Mouse (Mus musculus) cortical plate, adult 2 months (tissue): ENCODE data around the gene Hmgcl. TPM values are rescaled to one million over a fixed set of nuclear protein-coding genes. Genes with fewer than 3 reads are reported as not detected.
"Not testable (repeated sequence)": the region's sequence is repeated elsewhere in the genome, so short reads cannot be mapped to it uniquely, and the experiment has no call there.

Experiments
- H3K27ac ChIP-seq: fragments of 200-500 bp; 2 replicates; pipeline ENCODE4 v1.5.1; 2012; ENCODE audit warnings: low read length, control low read depth, inconsistent platforms; ENCODE audit not compliant: insufficient read depth
- H3K4me1 ChIP-seq: fragments of 200-500 bp; 2 replicates; pipeline ENCODE4 v1.6.1; 2011; ENCODE audit warnings: low read length; ENCODE audit not compliant: control insufficient read depth, insufficient read depth
- H3K4me3 ChIP-seq: fragments of 200-500 bp; 2 replicates; pipeline ENCODE4 v1.5.1; 2011; ENCODE audit warnings: mild to moderate bottlenecking, low read length, control low read depth; ENCODE audit not compliant: insufficient read depth
- CTCF ChIP-seq: fragments of 200-500 bp; IDR thresholded peaks from 2 replicates; pipeline ENCODE4 v1.5.1; 2011; ENCODE audit warnings: mild to moderate bottlenecking, control low read depth, low read length; ENCODE audit not compliant: insufficient read depth; ENCODE audit errors: extremely low read depth
- POLR2A ChIP-seq: fragments of 200-500 bp; IDR thresholded peaks from 2 replicates; pipeline ENCODE4 v1.6.1; 2011; ENCODE audit warnings: mild to moderate bottlenecking, low read length, control low read depth; ENCODE audit not compliant: insufficient read depth; ENCODE audit errors: extremely low read depth
- polyA plus RNA-seq: library from polyadenylated mRNA; depleted of rRNA; stranded (reverse); fragments of >200 nt; gene quantifications from 2 replicates; pipeline ENCODE4 v1.2.3, GENCODE M21; 2012

Gene Hmgcl
- polyA plus RNA-seq, 1 experiment, result 50.5 TPM

DNA sequence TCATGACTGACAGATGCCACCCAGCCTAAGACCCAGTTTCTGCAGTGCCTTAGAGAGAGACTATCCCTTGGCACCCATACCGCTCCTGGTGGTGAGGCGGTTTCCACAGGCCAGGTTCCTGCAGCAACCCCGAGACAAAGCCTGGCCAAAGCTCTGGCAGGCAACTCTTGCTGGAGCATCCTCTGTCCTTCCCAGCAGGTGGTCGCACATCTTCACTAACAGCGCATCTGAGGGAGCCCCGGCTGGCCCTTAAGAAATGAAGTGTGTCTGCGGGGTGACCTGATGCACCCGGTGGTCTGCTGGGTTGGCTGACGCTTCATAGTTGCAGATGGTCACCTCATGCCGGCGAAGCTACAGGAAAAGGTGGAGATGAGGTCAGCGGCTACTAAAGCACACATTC is 29.9 kb downstream of the Hmgcl start:
- Histone ChIP-seq H3K4me3 (no peak overlapping the region), H3K27ac (no peak overlapping the region), H3K4me1 (peaks cover 3% of the 10 kb centered on the region; the same call in 1 of the 2 replicates)
- no peak for TF ChIP-seq CTCF
- no peak for TF ChIP-seq POLR2A

DNA sequence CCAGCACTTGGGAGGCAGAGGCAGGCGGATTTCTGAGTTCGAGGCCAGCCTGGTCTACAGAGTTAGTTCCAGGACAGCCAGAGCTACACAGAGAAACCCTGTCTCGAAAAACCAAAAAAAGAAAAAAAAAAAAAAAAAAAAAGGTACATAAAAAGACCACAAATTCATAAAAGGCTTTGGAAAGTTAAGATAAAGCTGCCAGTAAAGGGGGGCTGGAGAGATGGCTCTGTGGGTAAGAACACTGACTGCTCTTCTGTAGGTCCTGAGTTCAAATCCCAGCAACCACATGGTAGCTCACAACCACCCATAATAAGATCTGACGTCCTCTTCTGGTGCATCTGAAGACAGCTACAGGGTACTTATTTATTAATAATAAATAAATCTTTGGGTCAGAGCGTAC is 34.0 kb downstream of the Hmgcl start:
- not testable (repeated sequence) for H3K4me1 ChIP-seq, H3K27ac ChIP-seq, H3K4me3 ChIP-seq

DNA sequence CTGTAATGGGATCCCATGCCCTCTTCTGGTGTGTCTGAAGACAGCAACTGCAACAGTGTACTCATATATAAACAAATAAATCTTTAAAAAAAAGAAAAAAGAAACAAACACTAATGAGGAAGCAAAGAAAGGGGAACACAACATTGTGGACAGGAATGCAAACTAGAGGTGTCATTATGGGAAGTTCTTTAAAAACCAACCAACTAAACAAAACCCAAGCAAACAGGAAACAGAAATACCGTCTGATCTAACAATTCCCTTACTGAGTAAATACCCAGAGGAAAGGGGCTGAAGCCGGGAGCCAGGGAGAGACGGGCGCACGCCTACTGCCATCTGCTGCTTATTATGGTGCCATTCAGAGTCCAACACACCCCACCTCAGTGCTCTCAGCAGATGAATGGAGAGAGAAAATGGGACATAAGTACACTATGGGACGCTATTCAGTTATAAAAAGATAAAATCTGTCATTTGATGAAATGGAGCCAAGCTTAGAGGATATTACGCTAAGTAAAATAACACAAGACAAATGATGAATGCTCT is 35.3 kb downstream of the Hmgcl start:
- Histone ChIP-seq H3K27ac (no peak overlapping the region), H3K4me1 (peaks cover 5% of the 10 kb centered on the region)
- TF ChIP-seq POLR2A (no peak), CTCF (no peak)

DNA sequence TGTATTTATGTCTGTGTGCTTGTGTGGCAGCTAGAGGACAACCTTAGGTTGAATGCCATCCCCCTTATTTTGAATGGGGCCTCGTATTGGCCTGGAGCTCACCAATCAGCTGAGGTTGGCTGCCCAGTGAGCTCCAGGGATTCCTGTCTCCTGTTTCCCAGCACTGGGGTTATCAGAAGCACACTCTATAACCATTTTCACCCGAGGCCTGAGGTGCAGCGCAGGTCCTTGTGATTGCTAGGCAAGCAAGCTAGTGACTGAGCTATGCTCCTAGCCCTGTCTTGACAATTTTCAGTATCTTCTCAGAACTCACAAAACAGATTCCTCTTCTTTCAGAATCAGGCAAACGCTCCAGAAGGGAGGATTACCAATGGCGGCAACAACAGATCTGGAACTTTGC is 38.3 kb downstream of the Hmgcl start:
- peaks cover 5% of the 10 kb centered on the region for H3K4me1 ChIP-seq
- TF ChIP-seq CTCF (no peak), POLR2A (no peak)
- no peak overlapping the region for H3K27ac ChIP-seq
- H3K4me3 ChIP-seq, result no peak overlapping the region

More for the DNA sequence above, 35.3 kb downstream of the Hmgcl start:
- no peak overlapping the region for H3K4me3 ChIP-seq

DNA sequence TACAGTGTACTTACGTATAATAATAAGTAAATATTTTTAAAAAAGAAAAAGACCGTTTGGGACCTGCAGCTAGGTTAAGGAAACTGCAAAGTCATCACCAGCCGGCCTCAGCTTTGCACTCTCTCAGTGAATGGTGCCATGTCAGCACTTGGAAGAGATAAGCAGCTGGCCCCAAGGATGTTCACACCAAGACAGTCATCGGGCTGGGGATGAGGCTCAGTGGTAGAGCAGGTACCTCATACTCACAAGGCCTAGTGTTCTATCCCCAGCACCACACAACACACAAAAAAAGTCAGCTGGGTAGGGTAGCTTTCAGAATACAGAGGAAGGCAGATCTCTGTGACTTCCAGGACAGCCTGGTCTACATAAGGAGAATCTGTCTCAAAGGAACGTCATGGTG is 38.9 kb downstream of the Hmgcl start:
- H3K4me1 ChIP-seq, result peaks cover 5% of the 10 kb centered on the region
- TF ChIP-seq POLR2A, result no peak
- H3K4me3 ChIP-seq, result no peak overlapping the region
- H3K27ac ChIP-seq, result no peak overlapping the region

DNA sequence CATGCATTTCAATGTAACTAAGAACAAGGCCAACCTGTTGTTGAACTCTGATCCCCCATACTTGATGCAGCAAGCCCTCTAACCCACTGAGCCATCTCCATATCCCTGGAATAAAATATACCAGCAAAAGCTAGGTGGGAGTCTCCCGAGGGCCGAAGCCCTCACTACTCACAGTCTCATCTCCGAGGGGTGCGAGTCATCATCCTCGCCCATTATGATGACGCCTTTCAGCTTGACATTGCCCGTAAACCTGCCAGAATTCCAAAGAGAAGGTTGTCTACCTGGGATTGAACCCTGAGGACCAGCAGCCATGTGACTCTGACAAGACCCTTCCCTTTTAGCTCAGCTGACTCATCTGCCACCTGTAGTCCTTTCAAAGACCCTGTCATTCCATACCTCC is 39.5 kb downstream of the Hmgcl start:
- H3K4me1 ChIP-seq, result peaks cover 5% of the 10 kb centered on the region
- peak overlapping the region; percentile 95; the same call in 1 of the 2 replicates for H3K4me3 ChIP-seq
- H3K27ac ChIP-seq, result no peak overlapping the region
- TF ChIP-seq CTCF, result no peak
- no peak for TF ChIP-seq POLR2A

DNA sequence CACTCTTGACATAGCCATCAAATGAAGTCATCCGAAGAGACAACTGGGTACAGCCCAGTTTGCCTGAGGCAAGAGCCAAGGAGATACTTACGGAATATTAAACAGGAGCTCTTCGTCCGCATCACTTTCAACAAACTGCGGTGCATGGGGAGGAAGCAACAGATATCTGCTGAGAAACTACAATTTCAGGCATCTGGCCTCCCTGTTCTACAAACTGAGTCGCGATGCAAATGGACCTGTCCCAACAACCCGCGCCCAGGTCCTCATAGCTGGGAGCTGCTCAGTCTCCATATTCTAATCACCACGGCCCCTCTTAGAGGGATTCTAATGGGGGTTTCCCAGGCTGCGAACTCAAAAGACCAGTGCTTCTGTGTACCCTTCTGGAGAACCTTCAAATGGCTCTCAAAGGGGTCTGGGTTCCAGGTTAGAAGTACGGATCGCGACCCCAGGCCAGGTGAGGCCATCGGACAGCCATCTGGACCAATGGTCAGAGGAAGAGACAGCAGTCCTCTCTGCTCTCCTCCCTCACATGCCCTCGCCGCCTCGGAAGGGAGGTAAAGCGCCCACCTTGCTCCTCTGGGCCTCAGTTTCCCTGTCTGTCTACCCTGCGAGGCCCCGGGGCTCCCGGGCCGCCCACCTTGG is 40.2 kb downstream of the Hmgcl start:
- Histone ChIP-seq H3K4me1 (peaks cover 5% of the 10 kb centered on the region), H3K27ac (0 out of 2 replicates have a peak overlapping the region, but pooled peaks have one; percentile 17), H3K4me3 (peak overlapping the region; percentile 95)
- TF ChIP-seq POLR2A (no peak), CTCF (no peak)

DNA sequence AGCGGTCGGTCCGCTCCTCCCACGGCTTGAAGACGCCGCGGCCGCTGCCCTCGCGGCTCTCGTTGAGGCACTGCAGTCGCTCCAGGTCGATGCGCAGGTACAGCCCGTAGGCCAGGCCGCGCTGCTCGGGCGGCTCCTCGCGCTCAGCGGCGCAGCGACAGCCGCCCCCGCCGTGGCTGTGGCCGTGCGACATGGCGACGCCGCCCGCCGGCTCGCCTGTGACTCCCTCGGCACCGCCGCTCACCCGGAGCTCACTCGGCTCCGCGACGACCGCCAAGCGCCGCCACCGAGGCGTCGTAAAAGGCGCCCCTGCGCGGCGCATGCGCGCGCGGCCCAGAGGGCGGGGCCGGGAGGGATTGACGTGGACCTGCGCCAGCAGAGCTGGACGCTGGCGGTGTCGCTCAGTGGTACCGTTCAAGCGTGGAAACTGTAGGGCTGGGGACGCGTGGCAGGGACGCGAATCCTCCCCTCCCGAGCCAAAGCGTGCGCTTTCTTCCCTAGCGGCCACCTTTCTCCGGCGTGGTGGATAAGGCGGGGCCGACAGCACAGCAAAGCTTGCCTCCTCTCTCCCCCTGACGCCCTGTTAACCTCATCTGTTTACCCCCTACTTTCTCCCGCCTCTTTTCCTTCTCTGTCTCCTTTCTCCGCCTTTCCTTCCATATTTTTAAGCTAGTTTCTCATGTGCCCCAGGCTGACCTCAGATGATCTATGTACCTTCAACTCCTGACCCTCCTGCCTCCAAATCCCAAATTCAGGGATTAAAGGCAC is 40.9 kb downstream of the Hmgcl start, which contains the start of gene Pithd1:
Pithd1 (minus strand) TSS at position 322 of the 768 bp plus-strand sequence.
- Histone ChIP-seq H3K4me3 (peak within 1 kb of the TSS; percentile 95), H3K27ac (peak within 1 kb of the TSS; percentile 75), H3K4me1 (peaks cover 2% of the 10 kb centered on the region)
- no peak for TF ChIP-seq CTCF
- TF ChIP-seq POLR2A, result peak; percentile 92

DNA sequence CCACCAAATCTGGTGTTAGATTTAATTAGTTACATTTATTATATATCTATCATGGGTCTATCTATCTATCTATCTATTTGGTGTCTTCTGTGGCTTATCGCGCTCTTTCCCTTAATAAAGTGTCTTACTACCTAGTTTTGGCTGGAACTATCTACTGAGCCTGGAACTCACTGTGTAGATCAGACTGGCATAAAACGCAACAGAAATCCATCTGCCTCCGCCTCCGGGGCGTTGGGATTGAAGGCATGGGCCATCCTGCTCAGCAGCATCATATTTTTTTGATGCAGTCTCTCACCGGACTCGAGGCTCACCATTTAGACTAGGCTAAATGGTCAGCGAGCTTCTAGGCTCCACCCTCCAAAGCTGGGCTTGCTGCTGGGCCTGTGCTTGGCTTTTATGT is 41.5 kb downstream of the Hmgcl start:
- peaks cover 2% of the 10 kb centered on the region; the same call in 1 of the 2 replicates for H3K4me1 ChIP-seq
- TF ChIP-seq CTCF, result no peak
- no peak for TF ChIP-seq POLR2A
- H3K27ac ChIP-seq, result no peak overlapping the region
- peak overlapping the region; percentile 95; the same call in 1 of the 2 replicates for H3K4me3 ChIP-seq

DNA sequence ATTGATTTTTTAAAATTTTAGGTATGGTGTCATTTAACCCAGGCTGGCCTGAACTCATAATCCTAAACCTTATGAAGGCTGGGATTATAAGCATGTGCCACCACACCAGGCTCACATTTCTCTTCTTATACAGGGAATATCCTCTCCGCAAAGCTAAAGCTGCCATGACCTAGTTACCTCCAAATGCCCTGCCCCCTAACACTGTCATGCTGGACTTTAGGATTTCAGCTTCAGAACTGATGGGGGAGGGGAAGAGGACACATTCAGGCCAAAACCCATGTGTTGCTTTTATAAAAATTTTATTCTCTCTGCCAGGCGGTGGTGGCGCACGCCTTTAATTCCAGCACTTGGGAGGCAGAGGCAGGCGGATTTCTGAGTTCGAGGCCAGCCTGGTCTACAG is 47.7 kb downstream of the Hmgcl start:
- Histone ChIP-seq H3K27ac (no peak overlapping the region), H3K4me3 (no peak overlapping the region), H3K4me1 (no peaks in the 10 kb centered on the region)
- TF ChIP-seq CTCF, result no peak
- TF ChIP-seq POLR2A, result no peak
